Mouse (Mus musculus) CH12.LX (cell line): ENCODE measurements around the gene Wfdc12.

Experiments used
- CHD1 ChIP-seq: IDR thresholded peaks from 2 replicates; pipeline ENCODE4 v1.6.1; 2012; ENCODE audit warnings: low read depth, low read length, improper control_type of control experiment, inconsistent platforms
- CTCF ChIP-seq, 2 experiments: IDR thresholded peaks in 1 of 2; conservative IDR thresholded peaks in 1 of 2; 2 replicates each; pipeline ENCODE4 v1.5.1; 2011 to 2012; ENCODE audit warnings: low read depth in 2 of 2, low read length in 2 of 2, improper control_type of control experiment in 1 of 2, inconsistent platforms in 1 of 2, mild to moderate bottlenecking in 1 of 2, moderate library complexity in 1 of 2
- ELF1 ChIP-seq: IDR thresholded peaks from 2 replicates; pipeline ENCODE4 v1.6.1; 2014; ENCODE audit warnings: low read depth, mild to moderate bottlenecking, inconsistent platforms, low read length, improper control_type of control experiment
- EP300 ChIP-seq: IDR thresholded peaks from 2 replicates; pipeline ENCODE4 v1.6.1; 2011; ENCODE audit warnings: low read length, improper control_type of control experiment
- ETS1 ChIP-seq: conservative IDR thresholded peaks from 2 replicates; pipeline ENCODE4 v1.6.1; 2012; ENCODE audit warnings: low read depth, mild to moderate bottlenecking, inconsistent platforms, low read length, improper control_type of control experiment, moderate library complexity
- IRF4 ChIP-seq: IDR thresholded peaks from 2 replicates; pipeline ENCODE4 v1.6.1; 2014; ENCODE audit warnings: low read depth, mild to moderate bottlenecking, inconsistent platforms, low read length, improper control_type of control experiment
- MAX ChIP-seq: IDR thresholded peaks from 2 replicates; pipeline ENCODE4 v1.6.1; 2011; ENCODE audit warnings: low read length, improper control_type of control experiment
- MAZ ChIP-seq: IDR thresholded peaks from 2 replicates; pipeline ENCODE4 v1.6.1; 2012; ENCODE audit warnings: low read depth, mild to moderate bottlenecking, inconsistent platforms, low read length, improper control_type of control experiment, moderate library complexity
- MYC ChIP-seq: IDR thresholded peaks from 2 replicates; pipeline ENCODE4 v1.6.1; 2011; ENCODE audit warnings: low read depth, mild to moderate bottlenecking, improper control_type of control experiment, low read length
- POLR2A ChIP-seq: IDR thresholded peaks from 2 replicates; pipeline ENCODE4 v1.6.1; 2011; ENCODE audit warnings: low read depth, mild to moderate bottlenecking, improper control_type of control experiment, low read length
- SIN3A ChIP-seq: IDR thresholded peaks from 2 replicates; pipeline ENCODE4 v1.6.1; 2012; ENCODE audit warnings: low read length, improper control_type of control experiment, inconsistent platforms
- TBP ChIP-seq: conservative IDR thresholded peaks from 2 replicates; pipeline ENCODE4 v1.6.1; 2011; ENCODE audit warnings: low read depth, low read length, improper control_type of control experiment
- USF1 ChIP-seq: IDR thresholded peaks from 2 replicates; pipeline ENCODE4 v1.6.1; 2014; ENCODE audit warnings: low read depth, mild to moderate bottlenecking, inconsistent platforms, low read length, improper control_type of control experiment
- ZC3H11A ChIP-seq: IDR thresholded peaks from 2 replicates; pipeline ENCODE4 v1.6.1; 2012; ENCODE audit warnings: low read depth, mild to moderate bottlenecking, inconsistent platforms, low read length, improper control_type of control experiment

- no peak for TF ChIP-seq TBP
- no peak for TF ChIP-seq POLR2A
- TF ChIP-seq ELF1: no peak
- TF ChIP-seq CTCF (conservative IDR thresholded peaks at IDR 0.05 in 1 of 2, IDR thresholded peaks at IDR 0.05 in 1 of 2; ENCODE audit: low read depth in 2 of 2, low read length in 2 of 2): no peak
- no peak for TF ChIP-seq MAZ
- no peak for TF ChIP-seq USF1
- TF ChIP-seq ETS1: no peak
- TF ChIP-seq IRF4: no peak
- no peak for TF ChIP-seq ZC3H11A
- no peak for TF ChIP-seq CHD1
- TF ChIP-seq SIN3A: no peak
- no peak for TF ChIP-seq MAX
- TF ChIP-seq MYC: no peak
- no peak for TF ChIP-seq EP300
Measured at GRCm38 (mm10) chr2:164196700-164196990, 6.2 kb upstream of the Wfdc12 start.
